Mouse (Mus musculus): ENCODE data around the gene Zdhhc6. TPM values are rescaled to one million over a fixed set of nuclear protein-coding genes. Genes with fewer than 3 reads are reported as not detected.

Gene Zdhhc6
- polyA plus RNA-seq (2012; rRNA removed) = 6.8 and 10.8 TPM in 2 replicates

- peak; percentile 90 for DNase-seq
- under 1% methylated on average over 60 of the region's 60 CpGs for WGBS
These were observed at the start of gene Zdhhc6 for GRCm38 (mm10) chr19:55315452-55316108. Gene Zdhhc6 (minus strand): TSS chr19:55316032.

GRCm38 (mm10) chr19:55362606-55363005, 46.8 kb upstream of the Zdhhc6 start:
- Histone ChIP-seq H3K4me1 (ENCODE audit: control insufficient read depth, insufficient read depth, low read length) (no peaks in the 10 kb centered on the region; the same call in 1 of the 2 replicates), H3K4me3 (replicated peaks; ENCODE audit: extremely low read depth, low read depth, low read length) (no peak overlapping the region)
- DNase-seq = no peak
- TF ChIP-seq POLR2A (IDR thresholded peaks at IDR 0.05; ENCODE audit: borderline replicate concordance, extremely low read depth, low read depth, low read length) (no peak), CTCF (IDR thresholded peaks at IDR 0.05; ENCODE audit: insufficient read depth, low read length) (no peak)
- 87% methylated on average over 9 of the region's 9 CpGs for WGBS

More at GRCm38 (mm10) chr19:55315452-55316108, at the start of gene Zdhhc6:
- peak within 1 kb of the TSS; percentile 67 for H3K4me3 ChIP-seq (replicated peaks; ENCODE audit: extremely low read depth, low read depth, low read length)
- TF ChIP-seq POLR2A (IDR thresholded peaks at IDR 0.05; ENCODE audit: borderline replicate concordance, extremely low read depth, low read depth, low read length) = peak; percentile 79; the same call in 1 of the 2 replicates
- no peak for TF ChIP-seq CTCF (IDR thresholded peaks at IDR 0.05; ENCODE audit: insufficient read depth, low read length)
- peaks cover 3% of the 10 kb centered on the region; the same call in 1 of the 2 replicates for H3K4me1 ChIP-seq (ENCODE audit: control insufficient read depth, insufficient read depth, low read length)

- Histone ChIP-seq H3K4me1 (ENCODE audit: control insufficient read depth, insufficient read depth, low read length) (no peaks in the 10 kb centered on the region; the same call in 1 of the 2 replicates), H3K4me3 (replicated peaks; ENCODE audit: extremely low read depth, low read depth, low read length) (no peak overlapping the region)
- 57% methylated on average over 9 of the region's 9 CpGs for WGBS
- DNase-seq = no peak
- TF ChIP-seq POLR2A (IDR thresholded peaks at IDR 0.05; ENCODE audit: borderline replicate concordance, extremely low read depth, low read depth, low read length) (no peak), CTCF (IDR thresholded peaks at IDR 0.05; ENCODE audit: insufficient read depth, low read length) (no peak)
These were observed 35.0 kb upstream of the Zdhhc6 start for GRCm38 (mm10) chr19:55350673-55351378.

- Histone ChIP-seq H3K4me3 (replicated peaks; ENCODE audit: extremely low read depth, low read depth, low read length) (no peak overlapping the region), H3K4me1 (ENCODE audit: control insufficient read depth, insufficient read depth, low read length) (no peaks in the 10 kb centered on the region; the same call in 1 of the 2 replicates)
- 89% methylated on average over 3 of the region's 3 CpGs for WGBS
- no peak for TF ChIP-seq POLR2A (IDR thresholded peaks at IDR 0.05; ENCODE audit: borderline replicate concordance, extremely low read depth, low read depth, low read length)
- no peak for TF ChIP-seq CTCF (IDR thresholded peaks at IDR 0.05; ENCODE audit: insufficient read depth, low read length)
- DNase-seq = no peak
These were observed 32.4 kb upstream of the Zdhhc6 start for GRCm38 (mm10) chr19:55348187-55348586.

- no peak for TF ChIP-seq POLR2A (IDR thresholded peaks at IDR 0.05; ENCODE audit: borderline replicate concordance, extremely low read depth, low read depth, low read length)
- no peak for TF ChIP-seq CTCF (IDR thresholded peaks at IDR 0.05; ENCODE audit: insufficient read depth, low read length)
- DNase-seq = no peak
- WGBS = 81% methylated on average over 9 of the region's 9 CpGs
- no peaks in the 10 kb centered on the region; the same call in 1 of the 2 replicates for H3K4me1 ChIP-seq (ENCODE audit: control insufficient read depth, insufficient read depth, low read length)
- no peak overlapping the region for H3K4me3 ChIP-seq (replicated peaks; ENCODE audit: extremely low read depth, low read depth, low read length)
These were observed 27.4 kb upstream of the Zdhhc6 start for GRCm38 (mm10) chr19:55343274-55343673.

GRCm38 (mm10) chr19:55342423-55342822, 26.6 kb upstream of the Zdhhc6 start:
- WGBS = 81% methylated on average over 7 of the region's 7 CpGs
- TF ChIP-seq POLR2A (IDR thresholded peaks at IDR 0.05; ENCODE audit: borderline replicate concordance, extremely low read depth, low read depth, low read length) = no peak
- TF ChIP-seq CTCF (IDR thresholded peaks at IDR 0.05; ENCODE audit: insufficient read depth, low read length) = no peak
- no peaks in the 10 kb centered on the region; the same call in 1 of the 2 replicates for H3K4me1 ChIP-seq (ENCODE audit: control insufficient read depth, insufficient read depth, low read length)
- H3K4me3 ChIP-seq (replicated peaks; ENCODE audit: extremely low read depth, low read depth, low read length) = no peak overlapping the region
- DNase-seq = no peak

GRCm38 (mm10) chr19:55341377-55341776, 25.5 kb upstream of the Zdhhc6 start:
- TF ChIP-seq CTCF (IDR thresholded peaks at IDR 0.05; ENCODE audit: insufficient read depth, low read length) (no peak), POLR2A (IDR thresholded peaks at IDR 0.05; ENCODE audit: borderline replicate concordance, extremely low read depth, low read depth, low read length) (no peak)
- no peak for DNase-seq
- WGBS = 65% methylated on average over 3 of the region's 3 CpGs
- Histone ChIP-seq H3K4me3 (replicated peaks; ENCODE audit: extremely low read depth, low read depth, low read length) (no peak overlapping the region), H3K4me1 (ENCODE audit: control insufficient read depth, insufficient read depth, low read length) (no peaks in the 10 kb centered on the region; the same call in 1 of the 2 replicates)

- TF ChIP-seq CTCF (IDR thresholded peaks at IDR 0.05; ENCODE audit: insufficient read depth, low read length) (no peak), POLR2A (IDR thresholded peaks at IDR 0.05; ENCODE audit: borderline replicate concordance, extremely low read depth, low read depth, low read length) (no peak)
- WGBS = 90% methylated on average over 6 of the region's 6 CpGs
- H3K4me1 ChIP-seq (ENCODE audit: control insufficient read depth, insufficient read depth, low read length) = no peaks in the 10 kb centered on the region
- no peak overlapping the region for H3K4me3 ChIP-seq (replicated peaks; ENCODE audit: extremely low read depth, low read depth, low read length)
- DNase-seq = no peak
These were observed 24.7 kb upstream of the Zdhhc6 start for GRCm38 (mm10) chr19:55340521-55340920.

GRCm38 (mm10) chr19:55337664-55338063, 21.8 kb upstream of the Zdhhc6 start:
- no peak for DNase-seq
- Histone ChIP-seq H3K4me3 (replicated peaks; ENCODE audit: extremely low read depth, low read depth, low read length) (no peak overlapping the region), H3K4me1 (ENCODE audit: control insufficient read depth, insufficient read depth, low read length) (no peaks in the 10 kb centered on the region; the same call in 1 of the 2 replicates)
- 85% methylated on average over 10 of the region's 10 CpGs for WGBS
- TF ChIP-seq POLR2A (IDR thresholded peaks at IDR 0.05; ENCODE audit: borderline replicate concordance, extremely low read depth, low read depth, low read length) (no peak), CTCF (IDR thresholded peaks at IDR 0.05; ENCODE audit: insufficient read depth, low read length) (no peak)

Data from lung, adult 2 months (tissue).